Mouse (Mus musculus) layer of hippocampus, postnatal 36 days (tissue): Measurements from ENCODE around the gene Fndc3b. TPM values are rescaled to one million over a fixed set of nuclear protein-coding genes. Genes with fewer than 3 reads are reported as not detected.

Experiments used
- DNase-seq, 2 experiments: peaks; one replicate each; pipeline ENCODE4 v3.0.0; 2022
- total RNA-seq, 2 experiments: library from RNA; stranded (reverse); gene quantifications; 2 replicates each; pipeline ENCODE4 v1.2.3; 2021

Fndc3b gene
- total RNA-seq: 10 to 100 TPM; 21.0 to 22.9 TPM

- DNase-seq: peak; percentile 93
These were observed at the start of gene Fndc3b for GRCm38 (mm10) chr3:27710648-27711428. Gene Fndc3b, minus strand, starts transcription at chr3:27711307.

- no peak for DNase-seq
These were observed 49.2 kb upstream of the Fndc3b start for GRCm38 (mm10) chr3:27760278-27760677.

- DNase-seq: no peak
These were observed 47.9 kb upstream of the Fndc3b start for GRCm38 (mm10) chr3:27758976-27759375.

- no peak for DNase-seq
These were observed 40.5 kb upstream of the Fndc3b start for GRCm38 (mm10) chr3:27751657-27752056.

- no peak for DNase-seq
These were observed 40.0 kb upstream of the Fndc3b start for GRCm38 (mm10) chr3:27751156-27751555.

GRCm38 (mm10) chr3:27745651-27746050, 34.5 kb upstream of the Fndc3b start:
- DNase-seq: no peak

GRCm38 (mm10) chr3:27744754-27745153, 33.6 kb upstream of the Fndc3b start:
- no peak for DNase-seq

- DNase-seq: no peak
These were observed 32.4 kb upstream of the Fndc3b start for GRCm38 (mm10) chr3:27743271-27744145.

GRCm38 (mm10) chr3:27742124-27742523, 31.0 kb upstream of the Fndc3b start:
- no peak for DNase-seq

GRCm38 (mm10) chr3:27740136-27740535, 29.0 kb upstream of the Fndc3b start:
- DNase-seq: no peak

GRCm38 (mm10) chr3:27736180-27736579, 25.1 kb upstream of the Fndc3b start:
- no peak for DNase-seq

- no peak for DNase-seq
These were observed 24.0 kb upstream of the Fndc3b start for GRCm38 (mm10) chr3:27735113-27735512.

- no peak for DNase-seq
These were observed 18.0 kb upstream of the Fndc3b start for GRCm38 (mm10) chr3:27728798-27729782.

GRCm38 (mm10) chr3:27728176-27728575, 17.1 kb upstream of the Fndc3b start:
- no peak for DNase-seq

GRCm38 (mm10) chr3:27725752-27726151, 14.6 kb upstream of the Fndc3b start:
- DNase-seq: no peak

GRCm38 (mm10) chr3:27724208-27724607, 13.1 kb upstream of the Fndc3b start:
- DNase-seq: no peak

- no peak for DNase-seq
These were observed 7.8 kb upstream of the Fndc3b start for GRCm38 (mm10) chr3:27718829-27719365.

- no peak for DNase-seq
These were observed 2.9 kb upstream of the Fndc3b start for GRCm38 (mm10) chr3:27713971-27714370.

- DNase-seq: no peak
These were observed 1.3 kb upstream of the Fndc3b start for GRCm38 (mm10) chr3:27712421-27712820.

GRCm38 (mm10) chr3:27709906-27710647, 1.0 kb downstream of the Fndc3b start:
- peak; percentile 37 to 57 for DNase-seq
